Mouse (Mus musculus): ENCODE results near the gene Vps18. TPM values are rescaled to one million over a fixed set of nuclear protein-coding genes. Genes with fewer than 3 reads are reported as not detected.

Vps18 gene
- total RNA-seq, 1 experiment = 17.8 TPM

- Histone ChIP-seq H3K9ac (ENCODE audit: insufficient read depth, low read depth, low read length, poor library complexity, severe bottlenecking) (peak overlapping the region; percentile 64), H3K4me1 (ENCODE audit: control insufficient read depth in 2 of 2, insufficient read depth in 2 of 2, low read length in 2 of 2, poor library complexity in 1 of 2) (peaks cover 1 to 13% of the 10 kb centered on the region in 2 experiments; a peak in 1 of 4 replicates), H3K36me3 (ENCODE audit: control insufficient read depth, insufficient read depth, low read length, poor library complexity, severe bottlenecking) (peaks cover 27% of the 10 kb centered on the region), H3K27ac (ENCODE audit: insufficient read depth, low read depth, low read length, poor library complexity, severe bottlenecking) (peak overlapping the region; percentile 49; the same call in 1 of the 2 replicates), H3K9me3 (ENCODE audit: control insufficient read depth, insufficient read depth, low read depth, low read length) (no peaks in the 10 kb centered on the region), H3K4me3 (ENCODE audit: insufficient read depth in 1 of 2, low read depth in 1 of 2, low read length in 2 of 2, poor library complexity in 1 of 2, severe bottlenecking in 1 of 2) (peak overlapping the region in 1 of 2 experiments; percentile 28; a peak in 1 of 4 replicates)
- peak; percentile 88 for DNase-seq (ENCODE audit: low read depth, low spot score)
- no peak for TF ChIP-seq CHD2 (IDR thresholded peaks at IDR 0.05; ENCODE audit: low read depth, low read length)
- peak; percentile 84 for TF ChIP-seq MAFK (IDR thresholded peaks at IDR 0.05; ENCODE audit: insufficient read depth, low read depth, low read length)
- peak; percentile 64 for TF ChIP-seq ZC3H11A (IDR thresholded peaks at IDR 0.05; ENCODE audit: borderline replicate concordance, low read depth, low read length)
- TF ChIP-seq HCFC1 (IDR thresholded peaks at IDR 0.05; ENCODE audit: borderline replicate concordance, insufficient read depth, low read length) = no peak
- 0 out of 2 replicates have a peak, but pooled peaks have one; percentile 16 for TF ChIP-seq ZNF384 (IDR thresholded peaks at IDR 0.05; ENCODE audit: low read depth, low read length)
- in situ Hi-C loops (cut with MboI; ENCODE audit: low sequenced_read_pairs in 2 of 2, unreplicated experiment in 2 of 2) = no loop called here
Observed at GRCm38 (mm10) chr2:119250826-119251478, 37.6 kb upstream of the Vps18 start.

- Histone ChIP-seq H3K27ac (ENCODE audit: insufficient read depth, low read depth, low read length, poor library complexity, severe bottlenecking) (no peak overlapping the region), H3K4me1 (ENCODE audit: control insufficient read depth in 2 of 2, insufficient read depth in 2 of 2, low read length in 2 of 2, poor library complexity in 1 of 2) (peaks cover 1 to 5% of the 10 kb centered on the region in 2 experiments; a peak in 1 of 4 replicates), H3K36me3 (ENCODE audit: control insufficient read depth, insufficient read depth, low read length, poor library complexity, severe bottlenecking) (no peaks in the 10 kb centered on the region), H3K9me3 (ENCODE audit: control insufficient read depth, insufficient read depth, low read depth, low read length) (no peaks in the 10 kb centered on the region), H3K4me3 (ENCODE audit: insufficient read depth in 1 of 2, low read depth in 1 of 2, low read length in 2 of 2, poor library complexity in 1 of 2, severe bottlenecking in 1 of 2) (no peak overlapping the region), H3K9ac (ENCODE audit: insufficient read depth, low read depth, low read length, poor library complexity, severe bottlenecking) (no peak overlapping the region)
- TF ChIP-seq HCFC1 (IDR thresholded peaks at IDR 0.05; ENCODE audit: borderline replicate concordance, insufficient read depth, low read length) (no peak), CHD2 (IDR thresholded peaks at IDR 0.05; ENCODE audit: low read depth, low read length) (no peak), MAFK (IDR thresholded peaks at IDR 0.05; ENCODE audit: insufficient read depth, low read depth, low read length) (no peak), ZC3H11A (IDR thresholded peaks at IDR 0.05; ENCODE audit: borderline replicate concordance, low read depth, low read length) (no peak), ZNF384 (IDR thresholded peaks at IDR 0.05; ENCODE audit: low read depth, low read length) (no peak)
- no peak for DNase-seq (ENCODE audit: low read depth, low spot score)
- in situ Hi-C loops (cut with MboI; ENCODE audit: low sequenced_read_pairs in 2 of 2, unreplicated experiment in 2 of 2) = no loop called here
Observed at GRCm38 (mm10) chr2:119254976-119255375, 33.6 kb upstream of the Vps18 start.

- in situ Hi-C loops (cut with MboI; ENCODE audit: low sequenced_read_pairs in 2 of 2, unreplicated experiment in 2 of 2) = no loop called here
Observed at GRCm38 (mm10) chr2:119260518-119260917, 28.0 kb upstream of the Vps18 start.

GRCm38 (mm10) chr2:119261326-119261725, 27.2 kb upstream of the Vps18 start:
- H3K4me3 ChIP-seq (ENCODE audit: insufficient read depth in 1 of 2, low read depth in 1 of 2, low read length in 2 of 2, poor library complexity in 1 of 2, severe bottlenecking in 1 of 2) = no peak overlapping the region
- DNase-seq (ENCODE audit: low read depth, low spot score) = no peak
- in situ Hi-C loops (cut with MboI; ENCODE audit: low sequenced_read_pairs in 2 of 2, unreplicated experiment in 2 of 2) = no loop called here

More at GRCm38 (mm10) chr2:119260518-119260917, 28.0 kb upstream of the Vps18 start:
- H3K27ac ChIP-seq (ENCODE audit: insufficient read depth, low read depth, low read length, poor library complexity, severe bottlenecking) = no peak overlapping the region
- no peak for DNase-seq (ENCODE audit: low read depth, low spot score)
- no peak overlapping the region for H3K9ac ChIP-seq (ENCODE audit: insufficient read depth, low read depth, low read length, poor library complexity, severe bottlenecking)
- peaks cover 0 to 3% of the 10 kb centered on the region in 2 experiments; a peak in 1 of 4 replicates for H3K4me1 ChIP-seq (ENCODE audit: control insufficient read depth in 2 of 2, insufficient read depth in 2 of 2, low read length in 2 of 2, poor library complexity in 1 of 2)
- no peaks in the 10 kb centered on the region for H3K9me3 ChIP-seq (ENCODE audit: control insufficient read depth, insufficient read depth, low read depth, low read length)
- H3K36me3 ChIP-seq (ENCODE audit: control insufficient read depth, insufficient read depth, low read length, poor library complexity, severe bottlenecking) = no peaks in the 10 kb centered on the region
- TF ChIP-seq ZC3H11A (IDR thresholded peaks at IDR 0.05; ENCODE audit: borderline replicate concordance, low read depth, low read length) (no peak), MAFK (IDR thresholded peaks at IDR 0.05; ENCODE audit: insufficient read depth, low read depth, low read length) (no peak), CHD2 (IDR thresholded peaks at IDR 0.05; ENCODE audit: low read depth, low read length) (no peak), ZNF384 (IDR thresholded peaks at IDR 0.05; ENCODE audit: low read depth, low read length) (no peak), HCFC1 (IDR thresholded peaks at IDR 0.05; ENCODE audit: borderline replicate concordance, insufficient read depth, low read length) (no peak)
- H3K4me3 ChIP-seq (ENCODE audit: insufficient read depth in 1 of 2, low read depth in 1 of 2, low read length in 2 of 2, poor library complexity in 1 of 2, severe bottlenecking in 1 of 2) = no peak overlapping the region

More at GRCm38 (mm10) chr2:119261326-119261725, 27.2 kb upstream of the Vps18 start:
- no peak overlapping the region for H3K27ac ChIP-seq (ENCODE audit: insufficient read depth, low read depth, low read length, poor library complexity, severe bottlenecking)
- TF ChIP-seq HCFC1 (IDR thresholded peaks at IDR 0.05; ENCODE audit: borderline replicate concordance, insufficient read depth, low read length) = no peak
- TF ChIP-seq MAFK (IDR thresholded peaks at IDR 0.05; ENCODE audit: insufficient read depth, low read depth, low read length) = no peak
- TF ChIP-seq ZC3H11A (IDR thresholded peaks at IDR 0.05; ENCODE audit: borderline replicate concordance, low read depth, low read length) = no peak
- TF ChIP-seq CHD2 (IDR thresholded peaks at IDR 0.05; ENCODE audit: low read depth, low read length) = no peak
- TF ChIP-seq ZNF384 (IDR thresholded peaks at IDR 0.05; ENCODE audit: low read depth, low read length) = no peak
- no peaks in the 10 kb centered on the region for H3K36me3 ChIP-seq (ENCODE audit: control insufficient read depth, insufficient read depth, low read length, poor library complexity, severe bottlenecking)
- H3K9me3 ChIP-seq (ENCODE audit: control insufficient read depth, insufficient read depth, low read depth, low read length) = no peaks in the 10 kb centered on the region
- peaks cover 0 to 3% of the 10 kb centered on the region in 2 experiments; a peak in 1 of 4 replicates for H3K4me1 ChIP-seq (ENCODE audit: control insufficient read depth in 2 of 2, insufficient read depth in 2 of 2, low read length in 2 of 2, poor library complexity in 1 of 2)
- H3K9ac ChIP-seq (ENCODE audit: insufficient read depth, low read depth, low read length, poor library complexity, severe bottlenecking) = no peak overlapping the region
